Mouse (Mus musculus): ENCODE results near the gene Gm8909. TPM values are rescaled to one million over a fixed set of nuclear protein-coding genes. Genes with fewer than 3 reads are reported as not detected.
A peak's percentile ranks its signal among the peaks of the same experiment; 100 is the strongest.
"Not testable (repeated sequence)": the region's sequence is repeated elsewhere in the genome, so short reads cannot be mapped to it uniquely, and the experiment has no call there.

The Gm8909 gene
- polyA plus RNA-seq, 1 experiment from 2014 or later = not detected

DNA sequence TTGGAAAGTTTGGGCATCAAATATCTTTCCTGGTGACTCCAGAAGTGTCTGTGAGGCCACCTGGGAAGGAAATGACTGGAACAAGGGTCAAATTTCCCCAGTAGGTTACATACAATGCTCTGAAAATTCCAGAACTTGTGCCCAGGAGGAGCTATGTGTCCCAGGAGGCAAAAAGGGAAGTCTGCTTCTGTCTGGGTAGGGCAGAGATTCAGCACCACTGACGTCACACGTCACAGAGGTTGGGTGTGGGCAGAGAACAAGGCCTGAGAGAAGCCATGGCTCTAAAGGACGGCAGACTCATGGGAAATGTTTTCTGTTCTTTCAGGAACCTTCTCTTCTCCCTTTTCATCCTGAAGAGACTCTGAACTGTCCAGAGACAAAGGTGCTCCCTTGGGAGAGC, 19.2 kb upstream of the Gm8909 start:
- Histone ChIP-seq H3K4me3 (ENCODE audit: low read depth, low read length) (no peak overlapping the region), H3K9ac (replicated peaks) (no peak overlapping the region), H3K4me2 (ENCODE audit: low read depth, low read length) (no peak overlapping the region), H3K9me3 (ENCODE audit: low read length) (no peaks in the 10 kb centered on the region), H3K4me1 (ENCODE audit: insufficient read depth) (no peaks in the 10 kb centered on the region), H3K27me3 (ENCODE audit: insufficient read depth, low read length) (peaks cover 20% of the 10 kb centered on the region), H3K36me3 (replicated peaks; ENCODE audit: insufficient read depth, low read length) (no peaks in the 10 kb centered on the region), H3K27ac (ENCODE audit: low read depth) (no peak overlapping the region)
- no peak for DNase-seq
- no peak for TF ChIP-seq CTCF (IDR thresholded peaks at IDR 0.05; ENCODE audit: low read depth)
- TF ChIP-seq EP300 (IDR thresholded peaks at IDR 0.05; ENCODE audit: low read depth) = no peak
- ATAC-seq = no peak
- 30% methylated on average over 3 of the region's 3 CpGs for WGBS (ENCODE audit: insufficient replicate concordance)

DNA sequence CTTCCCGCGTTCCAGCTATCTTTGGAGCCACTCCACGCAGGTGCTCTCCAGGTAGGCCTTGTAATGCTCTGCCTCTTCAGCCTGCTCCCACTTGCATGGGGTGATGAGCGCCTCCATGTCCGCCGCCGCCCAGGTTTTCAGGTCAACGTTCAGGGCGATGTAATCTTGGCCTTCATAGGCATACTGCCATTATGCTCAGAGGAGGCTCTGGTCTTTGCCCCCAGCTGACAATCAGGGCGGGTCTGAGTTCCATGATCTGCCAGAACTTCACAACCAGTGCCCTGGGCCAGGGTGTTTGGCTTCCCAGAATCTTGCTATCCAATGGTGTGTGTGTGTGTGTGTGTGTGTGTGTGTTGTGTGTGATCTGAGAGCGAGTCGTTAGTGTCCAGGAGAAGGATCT, 13.9 kb upstream of the Gm8909 start:
- H3K9me3 ChIP-seq (ENCODE audit: low read length) = no peaks in the 10 kb centered on the region
- no peak overlapping the region for H3K4me2 ChIP-seq (ENCODE audit: low read depth, low read length)
- no peak overlapping the region for H3K27ac ChIP-seq (ENCODE audit: low read depth)
- TF ChIP-seq EP300 (IDR thresholded peaks at IDR 0.05; ENCODE audit: low read depth) = no peak
- no peak for TF ChIP-seq CTCF (IDR thresholded peaks at IDR 0.05; ENCODE audit: low read depth)
- H3K9ac ChIP-seq (replicated peaks) = no peak overlapping the region
- H3K27me3 ChIP-seq (ENCODE audit: insufficient read depth, low read length) = peaks cover 13% of the 10 kb centered on the region
- H3K36me3 ChIP-seq (replicated peaks; ENCODE audit: insufficient read depth, low read length) = no peaks in the 10 kb centered on the region
- no peaks in the 10 kb centered on the region for H3K4me1 ChIP-seq (ENCODE audit: insufficient read depth)
- WGBS (ENCODE audit: insufficient replicate concordance) = 60% methylated on average over 12 of the region's 12 CpGs
- DNase-seq (no peak), ATAC-seq (no peak)
- H3K4me3 ChIP-seq (ENCODE audit: low read depth, low read length) = no peak overlapping the region

DNA sequence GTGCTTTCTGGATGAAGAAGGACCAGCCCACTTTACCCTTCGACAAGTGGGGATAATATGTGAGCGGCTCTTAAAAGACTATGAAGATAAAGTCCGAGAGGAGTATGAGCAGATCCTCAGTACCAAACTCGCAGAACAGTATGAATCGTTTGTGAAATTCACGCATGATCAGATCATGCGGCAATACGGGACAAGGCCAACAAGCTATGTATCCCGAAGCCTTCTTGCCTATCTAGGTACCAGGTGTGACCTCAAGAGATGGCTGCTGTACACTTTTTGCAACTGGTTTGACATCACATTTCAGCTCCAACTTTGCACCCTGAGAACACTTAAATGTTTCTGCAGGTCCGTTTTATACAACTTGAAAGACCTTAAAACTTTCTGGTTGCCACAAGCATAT, 11.1 kb upstream of the Gm8909 start:
- not testable (repeated sequence) for H3K4me2 ChIP-seq (ENCODE audit: low read depth, low read length); H3K4me1 ChIP-seq (ENCODE audit: insufficient read depth); ATAC-seq; H3K36me3 ChIP-seq (replicated peaks; ENCODE audit: insufficient read depth, low read length); H3K9me3 ChIP-seq (ENCODE audit: low read length); H3K27ac ChIP-seq (ENCODE audit: low read depth); H3K4me3 ChIP-seq (ENCODE audit: low read depth, low read length); DNase-seq; H3K9ac ChIP-seq (replicated peaks)
- peaks cover 13% of the 10 kb centered on the region for H3K27me3 ChIP-seq (ENCODE audit: insufficient read depth, low read length)
- 12% methylated on average over 10 of the region's 10 CpGs for WGBS (ENCODE audit: insufficient replicate concordance)

DNA sequence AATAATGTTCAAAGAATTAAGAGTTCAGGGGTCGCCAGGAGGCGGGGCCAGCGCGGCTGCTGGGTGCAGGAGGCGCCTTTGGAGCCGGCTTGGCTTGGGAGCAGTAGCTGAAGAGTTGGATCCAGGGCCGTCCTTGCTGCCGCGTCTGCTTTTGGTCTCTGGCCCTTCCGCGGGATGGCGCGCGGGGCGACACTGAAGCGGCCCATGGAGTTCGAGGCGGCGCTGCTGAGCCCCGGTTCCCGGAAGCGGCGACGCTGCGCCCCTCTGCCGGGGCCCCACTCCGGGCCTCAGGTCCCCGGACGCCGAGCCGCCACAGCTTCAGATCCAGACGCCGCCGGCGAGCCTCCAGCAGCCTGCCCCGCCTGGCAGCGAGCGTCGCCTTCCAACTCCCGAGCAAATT, 10.6 kb upstream of the Gm8909 start:
- peak overlapping the region; percentile 25; the same call in 1 of the 2 replicates for H3K4me3 ChIP-seq (ENCODE audit: low read depth, low read length)
- H3K9me3 ChIP-seq (ENCODE audit: low read length); H3K27ac ChIP-seq (ENCODE audit: low read depth); ATAC-seq; H3K4me1 ChIP-seq (ENCODE audit: insufficient read depth); H3K36me3 ChIP-seq (replicated peaks; ENCODE audit: insufficient read depth, low read length); H3K9ac ChIP-seq (replicated peaks): not testable (repeated sequence)
- peak; percentile 24 for DNase-seq
- H3K27me3 ChIP-seq (ENCODE audit: insufficient read depth, low read length) = peaks cover 13% of the 10 kb centered on the region
- peak overlapping the region; percentile 40 for H3K4me2 ChIP-seq (ENCODE audit: low read depth, low read length)
- under 1% methylated on average over 40 of the region's 40 CpGs for WGBS (ENCODE audit: insufficient replicate concordance)

GRCm38 (mm10) chr17:36176132-36176531, 7.8 kb upstream of the Gm8909 start:
- H3K9me3 ChIP-seq (ENCODE audit: low read length); H3K4me1 ChIP-seq (ENCODE audit: insufficient read depth); H3K9ac ChIP-seq (replicated peaks); H3K27me3 ChIP-seq (ENCODE audit: insufficient read depth, low read length); H3K4me3 ChIP-seq (ENCODE audit: low read depth, low read length); DNase-seq; H3K36me3 ChIP-seq (replicated peaks; ENCODE audit: insufficient read depth, low read length); H3K4me2 ChIP-seq (ENCODE audit: low read depth, low read length); H3K27ac ChIP-seq (ENCODE audit: low read depth); ATAC-seq: not testable (repeated sequence)
- no CpG with 5 or more reads among the region's 2 CpGs for WGBS (ENCODE audit: insufficient replicate concordance)

- no peak for ATAC-seq
- Histone ChIP-seq H3K4me2 (ENCODE audit: low read depth, low read length) (no peak overlapping the region), H3K9ac (replicated peaks) (no peak overlapping the region), H3K9me3 (ENCODE audit: low read length) (no peaks in the 10 kb centered on the region), H3K4me3 (ENCODE audit: low read depth, low read length) (no peak overlapping the region), H3K27ac (ENCODE audit: low read depth) (no peak overlapping the region), H3K36me3 (replicated peaks; ENCODE audit: insufficient read depth, low read length) (no peaks in the 10 kb centered on the region), H3K27me3 (ENCODE audit: insufficient read depth, low read length) (peaks cover 27% of the 10 kb centered on the region), H3K4me1 (ENCODE audit: insufficient read depth) (peaks cover 4% of the 10 kb centered on the region; the same call in 1 of the 2 replicates)
- DNase-seq = no peak
- 14% methylated on average over 1 of the region's 1 CpGs for WGBS (ENCODE audit: insufficient replicate concordance)
- TF ChIP-seq EP300 (IDR thresholded peaks at IDR 0.05; ENCODE audit: low read depth) (no peak), CTCF (IDR thresholded peaks at IDR 0.05; ENCODE audit: low read depth) (no peak)
Measured at GRCm38 (mm10) chr17:36170287-36170814, 2.0 kb upstream of the Gm8909 start.

DNA sequence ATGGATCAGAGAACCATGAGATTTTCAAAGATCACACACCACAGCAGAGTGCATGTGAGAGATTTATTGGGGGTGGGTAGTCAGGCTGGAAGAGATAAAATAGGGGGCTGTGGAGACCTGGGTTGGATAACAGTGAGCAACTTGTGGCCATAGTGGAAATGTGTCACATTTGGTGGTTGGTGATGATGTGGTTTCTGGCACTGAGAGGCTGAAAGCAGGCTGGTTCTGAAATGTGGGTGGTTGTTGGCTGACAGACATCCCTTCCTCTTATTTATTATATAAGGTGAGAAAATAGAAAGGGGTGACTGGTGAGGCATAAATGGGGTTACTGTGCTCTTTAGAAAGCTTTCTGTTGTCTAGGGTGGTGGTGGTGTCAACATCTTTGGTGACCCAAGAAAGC, 1.4 kb upstream of the Gm8909 start:
- TF ChIP-seq CTCF (IDR thresholded peaks at IDR 0.05; ENCODE audit: low read depth) = no peak
- no peak for TF ChIP-seq EP300 (IDR thresholded peaks at IDR 0.05; ENCODE audit: low read depth)
- Histone ChIP-seq H3K4me2 (ENCODE audit: low read depth, low read length) (no peak overlapping the region), H3K27me3 (ENCODE audit: insufficient read depth, low read length) (peaks cover 29% of the 10 kb centered on the region), H3K36me3 (replicated peaks; ENCODE audit: insufficient read depth, low read length) (no peaks in the 10 kb centered on the region), H3K9me3 (ENCODE audit: low read length) (no peaks in the 10 kb centered on the region), H3K9ac (replicated peaks) (no peak overlapping the region), H3K27ac (ENCODE audit: low read depth) (no peak overlapping the region), H3K4me1 (ENCODE audit: insufficient read depth) (peaks cover 4% of the 10 kb centered on the region; the same call in 1 of the 2 replicates), H3K4me3 (ENCODE audit: low read depth, low read length) (no peak overlapping the region)
- no peak for ATAC-seq
- no peak for DNase-seq

GRCm38 (mm10) chr17:36169094-36169493, 757 bp upstream of the Gm8909 start:
- DNase-seq; H3K4me2 ChIP-seq (ENCODE audit: low read depth, low read length); H3K27ac ChIP-seq (ENCODE audit: low read depth); H3K9ac ChIP-seq (replicated peaks); ATAC-seq; H3K4me1 ChIP-seq (ENCODE audit: insufficient read depth); H3K4me3 ChIP-seq (ENCODE audit: low read depth, low read length); H3K36me3 ChIP-seq (replicated peaks; ENCODE audit: insufficient read depth, low read length); H3K9me3 ChIP-seq (ENCODE audit: low read length): not testable (repeated sequence)
- peaks cover 33% of the 10 kb centered on the region for H3K27me3 ChIP-seq (ENCODE audit: insufficient read depth, low read length)
- WGBS (ENCODE audit: insufficient replicate concordance) = no CpG with 5 or more reads among the region's 1 CpGs
